Mouse (Mus musculus) thymus, postnatal 0 days (tissue): ENCODE data around the gene Mbnl2. TPM values are rescaled to one million over a fixed set of nuclear protein-coding genes. Genes with fewer than 3 reads are reported as not detected.

Experiments used
- DNase-seq: peaks from one replicate; pipeline ENCODE4 v3.0.0-alpha.2; 2015; ENCODE audit warnings: low spot score
- polyA plus RNA-seq: library from polyadenylated mRNA; unstranded; fragments of >200 nt; fragmentation: Nextera tagmentation; extraction: Ambion mirVana; gene quantifications from 2 replicates; pipeline ENCODE4 v1.2.1, GENCODE M21; 2015

Gene Mbnl2
- polyA plus RNA-seq, 1 experiment from 2014 or later = 91.2 TPM

- peak; percentile 37 for DNase-seq
These were observed 131.4 kb downstream of the Mbnl2 start for GRCm38 (mm10) chr14:120406820-120407219.

GRCm38 (mm10) chr14:120409854-120410253 is 134.4 kb downstream of the Mbnl2 start:
- no peak for DNase-seq

GRCm38 (mm10) chr14:120416886-120417285 is 141.4 kb downstream of the Mbnl2 start:
- no peak for DNase-seq

- DNase-seq = no peak
These were observed 143.5 kb downstream of the Mbnl2 start for GRCm38 (mm10) chr14:120418964-120419363.

GRCm38 (mm10) chr14:120428497-120428896 is 153.0 kb downstream of the Mbnl2 start:
- DNase-seq = no peak

DNA sequence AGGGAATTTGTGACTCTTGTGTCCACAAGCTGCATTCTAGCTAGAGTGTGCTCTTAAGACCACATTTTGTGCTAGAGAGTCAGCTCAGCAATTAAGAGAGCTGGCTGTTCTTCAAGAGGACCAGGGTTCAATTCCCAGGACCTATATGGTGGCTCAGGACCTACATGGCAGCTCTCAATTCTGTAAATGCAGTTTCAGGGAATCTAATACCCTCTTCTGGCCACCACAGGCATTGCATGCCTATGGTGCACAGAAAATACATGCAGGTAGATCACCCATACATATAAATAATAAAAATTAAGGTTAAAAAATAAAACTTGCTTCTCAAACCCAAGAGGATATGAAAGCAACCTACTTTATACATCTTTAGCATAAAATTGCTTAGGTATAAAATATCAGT is 157.3 kb downstream of the Mbnl2 start:
- DNase-seq = peak; percentile 27

DNA sequence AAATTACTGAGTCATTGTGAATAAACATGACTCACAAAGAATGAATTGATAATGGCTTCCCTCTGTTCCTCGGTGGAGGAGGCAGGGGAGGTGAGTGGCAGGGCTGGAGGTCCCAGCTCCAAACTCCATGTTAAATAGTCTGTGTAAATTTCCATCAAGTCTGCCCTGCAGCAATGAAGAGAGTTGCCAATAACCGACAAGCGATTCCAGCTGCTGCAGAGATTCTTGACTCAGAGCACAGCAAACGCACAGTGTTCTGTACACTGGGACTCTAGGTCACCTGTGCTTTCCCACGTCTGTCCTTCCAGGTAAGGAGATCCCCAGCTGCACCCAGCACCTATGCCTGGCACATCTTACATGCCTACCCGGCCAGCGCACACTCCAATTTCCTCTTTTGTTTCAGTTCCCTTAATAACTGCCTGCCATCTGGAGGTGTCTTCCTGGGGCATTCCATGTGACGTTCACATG is 158.5 kb downstream of the Mbnl2 start:
- DNase-seq = no peak

DNA sequence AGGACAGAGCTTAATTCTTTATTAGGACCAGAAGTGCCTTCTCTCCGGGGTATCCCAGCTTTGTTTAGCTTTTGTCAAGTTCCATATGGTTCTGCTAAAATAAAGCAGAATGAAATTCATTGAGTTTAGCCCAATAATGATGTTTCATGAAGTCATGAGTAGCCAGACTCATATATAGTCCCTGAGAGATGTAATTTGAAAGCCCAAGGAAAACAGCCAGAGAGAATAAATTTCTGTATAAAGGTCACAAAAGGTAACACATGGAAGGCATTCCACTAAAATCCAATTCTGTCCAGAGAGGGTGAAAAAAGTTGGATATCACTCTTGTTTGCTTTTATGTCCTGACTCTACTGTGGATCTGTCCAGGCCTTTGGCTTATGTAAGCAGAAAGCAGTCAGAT is 159.4 kb downstream of the Mbnl2 start:
- DNase-seq = no peak

DNA sequence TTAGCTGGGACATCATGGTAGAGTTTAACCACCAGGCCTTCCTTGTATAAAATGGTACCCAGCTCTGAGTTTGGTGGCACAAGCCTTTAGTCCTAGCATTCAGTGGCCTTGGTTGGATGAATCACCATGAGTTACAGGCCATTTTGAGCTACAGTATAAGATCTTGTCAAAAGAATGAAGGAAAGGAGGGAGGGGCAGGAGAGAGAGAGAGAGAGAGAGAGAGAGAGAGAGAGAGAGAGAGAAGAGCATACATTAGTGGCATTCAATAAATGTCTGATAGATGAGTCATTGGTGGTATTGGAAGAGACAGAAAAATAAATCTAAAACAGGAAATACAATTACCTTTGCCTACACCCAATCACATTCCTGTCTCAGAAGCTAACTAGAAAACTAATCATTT is 165.2 kb downstream of the Mbnl2 start:
- no peak for DNase-seq

DNA sequence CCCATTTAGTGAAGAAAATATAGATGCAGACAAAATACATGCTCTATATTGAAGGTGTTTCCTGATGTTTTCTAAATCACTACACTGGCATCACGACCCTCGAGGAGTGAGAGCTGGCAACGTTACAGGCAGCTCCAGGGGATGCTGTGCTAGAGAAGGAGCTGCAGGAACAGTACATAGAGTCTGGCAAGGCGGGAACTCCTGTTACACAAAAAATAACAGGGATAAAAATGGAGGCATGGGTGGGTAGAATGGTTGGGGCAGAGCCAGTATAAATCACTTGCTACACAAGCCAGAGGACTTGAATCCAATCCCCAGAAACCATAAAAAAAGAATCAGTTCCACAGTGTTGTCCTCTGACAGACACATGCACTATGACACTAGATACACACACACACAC is 165.8 kb downstream of the Mbnl2 start:
- DNase-seq = no peak

DNA sequence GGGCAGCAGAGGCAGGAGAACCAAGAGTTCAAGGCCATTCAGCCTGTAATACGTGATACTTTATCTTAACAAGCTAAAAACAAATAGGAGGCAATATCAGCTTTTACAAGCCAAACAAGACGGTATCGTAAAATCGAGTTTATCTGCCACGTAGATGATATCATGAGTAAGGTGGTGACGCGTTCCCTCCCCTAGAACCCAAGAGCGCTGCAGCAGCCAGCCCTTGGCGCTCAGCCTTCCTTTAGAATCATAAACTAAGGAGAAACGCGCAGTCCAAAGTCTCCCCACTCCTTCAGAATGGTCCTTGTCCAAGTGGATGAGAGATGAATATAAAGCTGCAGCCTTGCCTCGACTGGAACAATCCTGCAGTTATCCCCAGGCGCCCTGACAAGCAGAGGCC is 166.4 kb downstream of the Mbnl2 start:
- no peak for DNase-seq

DNA sequence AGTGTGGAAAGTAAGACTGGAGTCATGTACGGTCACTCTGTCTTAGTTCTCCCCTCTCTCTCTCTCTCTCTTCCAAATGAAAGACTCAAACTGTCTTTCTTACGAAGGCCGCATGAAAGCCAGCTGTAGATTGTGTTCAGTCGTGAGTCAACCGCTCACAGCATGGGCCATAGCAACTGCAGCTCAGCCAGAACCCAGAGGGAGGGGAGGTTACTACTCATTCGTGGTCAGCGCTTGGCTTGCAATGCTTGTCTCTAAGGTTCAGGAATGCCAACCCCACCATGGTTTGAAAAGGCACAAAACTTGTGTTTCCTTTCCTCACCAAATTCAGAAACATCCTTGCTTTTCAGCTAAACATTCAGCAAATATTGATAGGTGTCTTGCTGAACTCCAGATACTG is 178.8 kb downstream of the Mbnl2 start:
- DNase-seq = no peak

DNA sequence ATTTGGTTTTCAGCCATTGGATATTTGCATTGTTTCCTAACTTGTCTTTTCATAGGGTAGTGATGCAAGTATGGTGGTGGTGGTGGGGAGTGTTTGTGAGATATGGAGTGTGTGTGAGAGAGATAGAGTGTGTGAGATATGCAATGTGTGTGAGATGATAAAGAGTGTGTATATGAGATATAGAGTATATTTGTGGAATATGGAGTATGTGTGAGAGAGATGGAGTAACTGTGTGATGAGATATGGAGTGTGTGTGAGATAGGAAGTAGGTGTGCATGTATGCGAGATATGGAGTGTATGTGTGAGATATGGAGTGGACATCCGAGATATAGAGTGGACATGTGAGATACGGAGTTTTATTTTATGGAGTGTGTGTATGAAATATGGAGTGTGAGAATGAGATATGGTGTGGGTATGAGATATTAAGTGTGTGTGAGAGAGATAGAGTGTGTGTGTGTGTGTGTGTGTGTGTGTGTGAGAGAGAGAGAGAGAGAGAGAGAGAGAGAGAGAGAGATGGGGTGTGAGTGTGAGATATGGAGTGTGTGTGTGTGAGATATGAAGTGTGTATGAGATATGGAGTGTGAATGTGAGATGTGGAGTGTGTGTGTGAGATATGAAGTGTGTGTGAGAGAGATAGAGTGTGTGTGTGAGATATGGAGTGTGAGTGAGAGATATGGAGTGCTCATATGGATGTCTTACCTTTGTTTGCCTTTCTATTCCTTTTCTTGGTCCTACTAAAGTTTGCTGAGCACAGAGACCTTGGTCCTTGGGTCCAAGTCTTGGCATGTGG is 188.7 kb downstream of the Mbnl2 start:
- DNase-seq = no peak

- no peak for DNase-seq
These were observed 191.3 kb downstream of the Mbnl2 start for GRCm38 (mm10) chr14:120466816-120467215.

- DNase-seq = no peak
These were observed 193.8 kb downstream of the Mbnl2 start for GRCm38 (mm10) chr14:120469126-120469790.

GRCm38 (mm10) chr14:120476186-120476697 is 200.8 kb downstream of the Mbnl2 start:
- no peak for DNase-seq

GRCm38 (mm10) chr14:120477288-120477981 is 202.0 kb downstream of the Mbnl2 start:
- peak; percentile 99 for DNase-seq

DNA sequence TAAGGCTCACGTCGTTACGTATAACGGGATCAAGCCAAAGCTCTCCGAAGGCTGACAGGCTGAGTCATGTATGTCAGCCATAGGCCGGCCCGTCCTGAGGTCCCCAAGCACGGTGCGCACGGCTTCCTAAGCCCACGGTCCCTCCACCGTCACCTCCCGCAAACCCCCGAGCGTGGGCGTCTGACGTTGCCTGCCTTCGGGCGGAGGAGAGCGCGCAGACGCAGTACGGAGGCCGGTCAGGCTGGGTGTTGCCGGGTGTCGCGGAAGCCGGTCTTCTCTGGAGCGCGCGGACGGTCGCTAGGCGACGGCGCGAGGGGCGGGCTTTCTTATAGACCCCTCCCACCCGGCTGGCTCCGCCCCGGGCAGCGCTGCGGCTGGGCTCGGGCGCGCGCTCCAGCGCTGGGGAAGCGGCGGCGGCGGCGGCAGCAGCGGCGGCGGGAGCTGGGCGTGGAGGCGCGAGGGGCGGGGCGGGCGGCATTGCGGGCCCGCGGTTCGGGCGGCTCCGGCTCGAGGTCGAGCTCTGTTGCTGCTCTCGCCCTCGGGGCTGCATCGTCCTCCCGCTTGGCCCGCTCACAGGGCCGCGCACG is 202.6 kb downstream of the Mbnl2 start, which contains the start of gene Rap2a:
TSS of gene Rap2a (plus strand) at position 463 of the 587 bp plus-strand sequence.
- DNase-seq = peak; percentile 97

GRCm38 (mm10) chr14:120478641-120479341 is 203.3 kb downstream of the Mbnl2 start:
- DNase-seq = peak; percentile 39

- DNase-seq = no peak
These were observed 205.0 kb downstream of the Mbnl2 start for GRCm38 (mm10) chr14:120480341-120480900.
